ENCODE assay signal across 11 mouse cellular contexts in genomic region chr1:158192841-158193551, GRCm38 (mm10).
DNase-seq lines count a peak whose midpoint lies in the region; ATAC-seq lines count a peak whose summit lies in the region.
"Had no signal": no experiment of that assay in that cellular context is flagged by ENCODE, and none has a peak within 500 bp of the region (broad histone marks: within the 10 kb centered on the region; RNA-seq: fewer than 3 reads in every experiment).

No protein-coding gene starts in this region.

- H3K27ac ChIP-seq in limb, embryonic 13.5 days: no peak overlapping the region
- no peak overlapping the region for H3K27ac ChIP-seq in limb, embryonic 10.5 days
- H3K27ac ChIP-seq: forebrain, embryonic 13.5 days; hindbrain, embryonic 14.5 days had no signal

- no peak overlapping the region for H3K9ac ChIP-seq in limb, embryonic 13.5 days
- H3K9ac ChIP-seq: forebrain, embryonic 13.5 days; hindbrain, embryonic 14.5 days had no signal

- no peak overlapping the region for H3K4me3 ChIP-seq in limb, embryonic 13.5 days
- no peak overlapping the region for H3K4me3 ChIP-seq in limb, embryonic 10.5 days
- H3K4me3 ChIP-seq: forebrain, embryonic 13.5 days had no signal

- peaks cover 19% of the 10 kb centered on the region for H3K4me1 ChIP-seq in limb, embryonic 13.5 days
- peaks cover 9% of the 10 kb centered on the region; the same call in 1 of the 2 replicates for H3K4me1 ChIP-seq in limb, embryonic 10.5 days

- ATAC-seq in limb, embryonic 13.5 days (ENCODE audit: low FRiP score, low read depth): peak; percentile 65; the same call in 1 of the 2 replicates
- no peak for ATAC-seq in megakaryocyte-erythroid progenitor cell, adult 5-6 weeks (replicated peaks; ENCODE audit: low FRiP score, low TSS enrichment, poor library complexity, severe bottlenecking)
- ATAC-seq: forebrain, embryonic 13.5 days had no signal

- WGBS in limb, embryonic 13.5 days: 37% methylated on average over 12 of the region's 12 CpGs
- WGBS in limb, embryonic 10.5 days: 46% methylated on average over 12 of the region's 12 CpGs

- intact Hi-C loops in left cerebral cortex, postnatal 14 days (cut with DNase I): no loop called here
- intact Hi-C loops in heart, postnatal 36 days (cut with DNase I): no loop called here

- DNase-seq in cerebellum, postnatal 10 days: peak; percentile 20 to 25
- no peak for DNase-seq in cerebellum, adult 8-10 months
- DNase-seq in limb, embryonic 10.5 days (ENCODE audit: low spot score): no peak
- peak; percentile 56 to 66 for DNase-seq in left cerebral cortex, postnatal 14 days (ENCODE audit: low spot score in 2 of 2)
- DNase-seq in right cerebral cortex, postnatal 14 days: peak; percentile 26
- no peak for DNase-seq in heart, postnatal 36 days
- DNase-seq: liver had no signal

- no peaks in the 10 kb centered on the region for H3K36me3 ChIP-seq in limb, embryonic 13.5 days
- H3K36me3 ChIP-seq in limb, embryonic 10.5 days: no peaks in the 10 kb centered on the region

- no peak overlapping the region for H3K4me2 ChIP-seq in limb, embryonic 13.5 days (replicated peaks)
- H3K4me2 ChIP-seq: forebrain, embryonic 13.5 days; hindbrain, embryonic 14.5 days had no signal

- no peaks in the 10 kb centered on the region for H3K9me3 ChIP-seq in limb, embryonic 13.5 days
- H3K9me3 ChIP-seq in limb, embryonic 10.5 days (replicated peaks): no peaks in the 10 kb centered on the region
- H3K9me3 ChIP-seq: forebrain, embryonic 13.5 days had no signal

- 0 out of 2 replicates have a peak, but pooled peaks cover 3% of the 10 kb centered on the region for H3K27me3 ChIP-seq in limb, embryonic 13.5 days
- no peaks in the 10 kb centered on the region for H3K27me3 ChIP-seq in limb, embryonic 10.5 days (ENCODE audit: low read depth, poor library complexity, severe bottlenecking)
- H3K27me3 ChIP-seq: forebrain, embryonic 13.5 days had no signal

Comparison
In these comparisons a context has a peak if more than half of its experiments do, and no peak if none do; other contexts are left out.
1. DNase-seq: peak in cerebellum, postnatal 10 days (2 of 2), left cerebral cortex, postnatal 14 days (2 of 2) and right cerebral cortex, postnatal 14 days (single experiment); none in cerebellum, adult 8-10 months (single experiment), limb, embryonic 10.5 days (single experiment) and heart, postnatal 36 days (0 of 2).